Mouse (Mus musculus): ENCODE data around the gene Fbxl3.

The Fbxl3 gene

DNA sequence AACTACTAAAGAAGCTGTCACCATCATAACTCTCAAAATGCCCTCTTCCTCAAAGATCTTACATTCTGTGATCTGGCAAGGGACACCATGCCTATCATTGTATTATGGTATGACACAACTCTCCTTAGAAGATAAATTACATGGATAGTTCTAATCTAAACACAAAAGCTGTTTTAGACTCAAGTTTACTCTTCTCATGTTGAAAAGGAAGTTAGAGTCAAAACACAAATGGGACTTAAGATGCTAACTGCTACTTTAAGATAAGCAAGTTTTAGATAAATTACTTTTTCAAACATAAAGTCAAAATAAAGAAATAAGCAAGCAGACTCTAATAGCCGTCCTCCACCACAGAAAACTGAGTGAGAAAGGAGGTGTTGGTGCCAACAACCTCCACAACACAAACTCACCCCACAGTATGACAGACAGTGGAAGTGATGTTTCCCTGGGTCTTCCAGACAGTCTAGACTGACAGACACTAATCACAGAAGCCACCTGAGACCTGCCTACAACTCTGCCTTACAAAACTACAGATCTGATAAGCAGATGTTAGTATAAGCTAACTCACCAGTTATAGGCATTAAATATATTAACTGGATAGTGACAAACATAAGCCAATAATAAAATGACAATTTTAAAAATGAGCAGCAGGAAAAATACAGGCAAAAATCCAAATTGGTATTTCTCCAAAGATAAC lies 13.4 kb downstream of the Fbxl3 start:
- no peak for DNase-seq (ENCODE audit: low spot score in 2 of 2)

GRCm38 (mm10) chr14:103079209-103079977 lies 20.0 kb downstream of the Fbxl3 start:
- DNase-seq (ENCODE audit: low spot score in 2 of 2), result no peak

- no peak for DNase-seq (ENCODE audit: low spot score in 2 of 2)
Observed at GRCm38 (mm10) chr14:103078006-103078912, 21.1 kb downstream of the Fbxl3 start.

DNA sequence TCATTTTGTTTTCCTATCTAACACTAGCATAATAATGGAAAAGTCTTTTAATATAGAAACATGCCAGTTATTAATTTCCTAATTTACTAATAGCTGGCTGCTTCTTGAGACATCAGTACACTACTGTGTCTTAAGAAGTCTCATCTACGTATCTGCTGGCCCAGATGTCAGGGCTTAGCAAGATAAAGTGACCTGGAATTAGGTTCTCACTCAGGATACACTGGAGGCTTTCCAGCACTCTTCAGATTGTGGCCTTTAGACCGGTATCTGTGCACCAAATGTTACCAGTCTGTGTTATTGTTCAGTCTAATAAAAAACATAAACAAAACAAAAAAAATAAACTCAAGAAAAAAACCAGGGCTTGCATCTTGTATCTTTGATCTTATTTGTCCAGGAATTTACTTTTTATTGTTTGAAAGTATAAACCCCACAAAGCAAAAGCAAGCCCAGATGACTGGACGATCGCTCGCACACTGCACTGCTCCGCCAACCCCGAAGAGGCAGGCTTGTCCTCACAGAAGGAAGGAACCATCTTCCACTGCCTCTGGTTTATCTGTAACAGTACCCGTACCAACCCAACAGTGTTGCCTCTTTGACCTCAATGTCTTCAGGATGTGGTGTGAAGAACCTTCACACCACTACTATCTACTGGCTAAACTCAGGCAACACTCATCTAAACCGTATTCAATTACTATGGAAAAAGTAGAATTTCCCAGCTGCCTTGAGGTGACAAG lies 21.9 kb downstream of the Fbxl3 start:
- no peak for DNase-seq (ENCODE audit: low spot score in 2 of 2)

GRCm38 (mm10) chr14:103075166-103075565 lies 24.2 kb downstream of the Fbxl3 start:
- no peak for DNase-seq (ENCODE audit: low spot score in 2 of 2)

GRCm38 (mm10) chr14:103073825-103074224 lies 25.5 kb downstream of the Fbxl3 start:
- DNase-seq (ENCODE audit: low spot score in 2 of 2), result no peak

DNA sequence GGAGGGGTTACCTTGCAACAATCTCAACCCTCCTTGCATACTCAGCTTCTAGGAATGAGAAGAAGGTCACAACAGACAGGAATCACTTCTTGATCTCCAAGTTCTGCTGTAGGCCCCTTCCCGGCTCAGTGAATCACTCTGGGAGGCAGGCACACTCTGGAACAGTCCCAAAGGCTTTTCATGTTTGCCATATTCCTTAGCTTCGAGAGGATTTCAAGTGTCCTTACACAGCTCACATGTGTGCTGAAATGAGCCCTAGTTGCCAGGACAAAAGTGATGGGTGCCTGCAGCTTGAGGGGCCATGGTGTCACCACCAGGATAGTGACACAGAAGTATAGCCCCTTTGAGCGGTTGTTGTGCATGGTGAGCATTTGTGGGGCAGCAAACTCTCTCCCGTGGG lies 26.6 kb downstream of the Fbxl3 start:
- no peak for DNase-seq (ENCODE audit: low spot score in 2 of 2)

- DNase-seq (ENCODE audit: low spot score in 2 of 2), result no peak
Observed at GRCm38 (mm10) chr14:103071471-103071870, 27.9 kb downstream of the Fbxl3 start.

- DNase-seq (ENCODE audit: low spot score in 2 of 2), result peak in 1 of 2 experiments; percentile 22
Observed at GRCm38 (mm10) chr14:103070790-103071189, 28.6 kb downstream of the Fbxl3 start.

GRCm38 (mm10) chr14:103069864-103070611 lies 29.3 kb downstream of the Fbxl3 start, which contains the start of gene Cln5:
Gene Cln5 (plus strand): TSS chr14:103070216.
- peak; percentile 86 for DNase-seq (ENCODE audit: low spot score in 2 of 2)

DNA sequence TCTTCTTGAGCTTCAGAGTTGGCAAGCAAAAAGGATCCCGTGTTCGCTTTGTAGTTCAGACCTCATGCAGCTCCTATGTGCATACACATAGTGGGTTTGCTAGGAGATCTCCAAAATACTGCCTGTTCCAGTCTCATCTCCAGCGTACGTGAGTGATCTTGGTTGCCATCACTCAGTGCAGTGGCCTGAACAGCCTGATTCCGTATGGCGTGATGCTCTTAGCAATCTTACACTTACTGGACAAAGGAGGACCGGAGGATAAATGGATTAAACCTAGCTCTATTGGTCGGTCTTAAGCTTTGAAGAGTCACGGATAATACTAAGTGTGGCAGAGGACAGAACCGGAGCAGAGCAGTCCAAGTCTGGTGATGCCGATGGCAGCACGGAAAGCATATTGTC lies 29.9 kb downstream of the Fbxl3 start:
- no peak for DNase-seq (ENCODE audit: low spot score in 2 of 2)

GRCm38 (mm10) chr14:103065294-103066167 lies 33.8 kb downstream of the Fbxl3 start:
- peak; percentile 74 to 85 for DNase-seq (ENCODE audit: low spot score in 2 of 2)

- DNase-seq (ENCODE audit: low spot score in 2 of 2), result no peak
Observed at GRCm38 (mm10) chr14:103059495-103059894, 39.9 kb downstream of the Fbxl3 start.

DNA sequence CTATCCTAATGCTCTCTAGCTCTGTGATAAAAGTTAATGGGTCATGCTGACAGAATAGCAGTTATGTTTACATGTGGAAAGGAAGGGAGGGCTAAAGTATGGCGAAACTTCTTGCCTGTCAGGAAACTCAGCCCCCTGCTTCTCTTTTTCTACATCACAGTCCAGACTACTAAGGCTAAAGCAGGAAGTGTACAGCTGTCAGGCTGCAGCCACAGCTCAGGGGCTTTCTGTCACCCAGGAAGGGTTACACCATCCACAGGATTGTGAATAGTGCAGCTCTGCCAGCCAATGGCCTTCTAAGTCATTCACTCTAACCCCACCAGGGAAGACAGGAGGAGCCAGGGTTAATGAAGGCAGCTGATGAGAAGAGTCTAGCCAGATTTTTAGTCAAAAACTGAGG lies 40.4 kb downstream of the Fbxl3 start:
- DNase-seq (ENCODE audit: low spot score in 2 of 2), result no peak

DNA sequence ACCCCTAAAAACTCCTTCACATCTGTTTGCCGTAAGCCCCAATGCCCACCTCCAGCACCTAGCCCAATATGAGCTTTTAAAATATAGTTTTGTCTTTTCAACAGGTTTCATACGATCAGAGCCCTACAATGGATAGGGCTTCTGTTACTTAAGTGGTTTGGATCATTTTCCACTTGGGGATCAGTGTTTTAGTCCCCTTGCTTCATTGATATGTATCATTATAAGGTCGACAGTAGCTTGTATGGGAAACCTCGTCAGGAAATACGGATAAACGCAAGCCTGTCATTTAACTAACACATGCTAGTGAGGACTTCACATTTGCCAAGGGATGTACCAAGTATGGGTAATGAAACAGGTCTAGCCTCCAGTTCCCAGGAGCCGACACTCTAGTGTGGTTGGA lies 42.8 kb downstream of the Fbxl3 start:
- no peak for DNase-seq (ENCODE audit: low spot score in 2 of 2)

GRCm38 (mm10) chr14:103054731-103055130 lies 44.6 kb downstream of the Fbxl3 start:
- no peak for DNase-seq (ENCODE audit: low spot score in 2 of 2)

- DNase-seq (ENCODE audit: low spot score in 2 of 2), result peak; percentile 69 to 86
Observed at GRCm38 (mm10) chr14:103051159-103051769, 48.1 kb downstream of the Fbxl3 start.

- no peak for DNase-seq (ENCODE audit: low spot score in 2 of 2)
Observed at GRCm38 (mm10) chr14:103048292-103049086, 50.9 kb downstream of the Fbxl3 start.
